Mouse (Mus musculus) megakaryocyte, embryonic 14.5 days (primary cell): Measurements from ENCODE around the gene Kpna7.

Experiments
- FLI1 ChIP-seq: IDR thresholded peaks from 2 replicates; pipeline ENCODE4 v1.6.1; 2012; ENCODE audit warnings: low read length, inconsistent platforms, mixed read lengths
- GATA1 ChIP-seq: IDR thresholded peaks from 3 replicates; pipeline ENCODE4 v1.6.1; 2012; ENCODE audit warnings: mixed read lengths, low read length, inconsistent platforms, borderline replicate concordance

DNA sequence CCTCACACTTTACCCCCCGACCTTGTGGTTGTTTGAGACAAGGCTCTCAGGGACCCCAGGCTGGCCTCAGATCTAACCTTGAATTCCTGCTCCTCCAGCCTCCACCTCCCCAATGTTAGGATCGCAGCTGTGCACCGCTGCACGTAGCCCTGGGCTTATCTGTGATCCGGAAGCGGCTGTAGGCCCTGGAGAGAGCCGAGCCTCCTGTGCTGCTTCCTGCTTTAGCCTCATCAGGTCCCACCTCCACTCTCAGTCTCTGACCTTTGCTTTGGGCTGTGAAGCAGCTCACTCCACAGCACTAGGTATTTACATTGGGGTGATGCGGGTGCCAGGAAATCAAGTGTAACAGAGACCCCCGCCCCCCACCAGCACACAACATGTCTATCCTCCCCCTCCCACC is 79.3 kb downstream of the Kpna7 start:
- TF ChIP-seq GATA1 (no peak), FLI1 (no peak)
